Mouse (Mus musculus) spleen, adult 18-20 months (tissue): ENCODE results near the gene Pxk.
"Not testable (repeated sequence)": the region's sequence is repeated elsewhere in the genome, so short reads cannot be mapped to it uniquely, and the experiment has no call there.

Source experiments
- DNase-seq, 2 experiments: peaks; one replicate each; pipeline ENCODE4 v3.0.0; 2022; ENCODE audit warnings: mixed read lengths in 2 of 2

The Pxk gene

GRCm38 (mm10) chr14:8102676-8103075 lies 4.7 kb downstream of the Pxk start:
- DNase-seq, result no peak

- no peak for DNase-seq
Observed at GRCm38 (mm10) chr14:8108047-8108446, 10.0 kb downstream of the Pxk start.

- no peak for DNase-seq
Observed at GRCm38 (mm10) chr14:8108976-8109375, 11.0 kb downstream of the Pxk start.

GRCm38 (mm10) chr14:8111545-8111944 lies 13.5 kb downstream of the Pxk start:
- DNase-seq, result no peak

GRCm38 (mm10) chr14:8112036-8112435 lies 14.0 kb downstream of the Pxk start:
- no peak for DNase-seq

GRCm38 (mm10) chr14:8113616-8114015 lies 15.6 kb downstream of the Pxk start:
- DNase-seq, result no peak

GRCm38 (mm10) chr14:8114306-8114705 lies 16.3 kb downstream of the Pxk start:
- DNase-seq, result no peak

GRCm38 (mm10) chr14:8114756-8115155 lies 16.7 kb downstream of the Pxk start:
- DNase-seq, result no peak

- DNase-seq, result peak; percentile 51 to 58
Observed at GRCm38 (mm10) chr14:8115772-8116171, 17.8 kb downstream of the Pxk start.

- DNase-seq, result no peak
Observed at GRCm38 (mm10) chr14:8117371-8117770, 19.4 kb downstream of the Pxk start.

GRCm38 (mm10) chr14:8119454-8119853 lies 21.4 kb downstream of the Pxk start:
- no peak for DNase-seq

GRCm38 (mm10) chr14:8119904-8120303 lies 21.9 kb downstream of the Pxk start:
- DNase-seq, result no peak

- no peak for DNase-seq
Observed at GRCm38 (mm10) chr14:8123141-8123540, 25.1 kb downstream of the Pxk start.

- DNase-seq, result not testable (repeated sequence)
Observed at GRCm38 (mm10) chr14:8123611-8124010, 25.6 kb downstream of the Pxk start.

- no peak for DNase-seq
Observed at GRCm38 (mm10) chr14:8124046-8124881, 26.3 kb downstream of the Pxk start.

- DNase-seq, result peak; percentile 49 to 55
Observed at GRCm38 (mm10) chr14:8127971-8128370, 30.0 kb downstream of the Pxk start.

GRCm38 (mm10) chr14:8132789-8133188 lies 34.8 kb downstream of the Pxk start:
- no peak for DNase-seq

GRCm38 (mm10) chr14:8134234-8134633 lies 36.2 kb downstream of the Pxk start:
- DNase-seq, result no peak

- no peak for DNase-seq
Observed at GRCm38 (mm10) chr14:8135130-8135529, 37.1 kb downstream of the Pxk start.

- no peak for DNase-seq
Observed at GRCm38 (mm10) chr14:8139724-8140710, 42.0 kb downstream of the Pxk start.

GRCm38 (mm10) chr14:8141131-8141530 lies 43.1 kb downstream of the Pxk start:
- no peak for DNase-seq

- no peak for DNase-seq
Observed at GRCm38 (mm10) chr14:8145594-8146558, 47.9 kb downstream of the Pxk start.
